Mouse (Mus musculus): ENCODE data around the gene Esd.

Gene Esd

GRCm38 (mm10) chr14:74794931-74795330, 62.8 kb downstream of the Esd start:
- DNase-seq (ENCODE audit: low spot score in 2 of 2), result no peak

GRCm38 (mm10) chr14:74797386-74798062, 65.4 kb downstream of the Esd start:
- DNase-seq (ENCODE audit: low spot score in 2 of 2), result no peak

DNA sequence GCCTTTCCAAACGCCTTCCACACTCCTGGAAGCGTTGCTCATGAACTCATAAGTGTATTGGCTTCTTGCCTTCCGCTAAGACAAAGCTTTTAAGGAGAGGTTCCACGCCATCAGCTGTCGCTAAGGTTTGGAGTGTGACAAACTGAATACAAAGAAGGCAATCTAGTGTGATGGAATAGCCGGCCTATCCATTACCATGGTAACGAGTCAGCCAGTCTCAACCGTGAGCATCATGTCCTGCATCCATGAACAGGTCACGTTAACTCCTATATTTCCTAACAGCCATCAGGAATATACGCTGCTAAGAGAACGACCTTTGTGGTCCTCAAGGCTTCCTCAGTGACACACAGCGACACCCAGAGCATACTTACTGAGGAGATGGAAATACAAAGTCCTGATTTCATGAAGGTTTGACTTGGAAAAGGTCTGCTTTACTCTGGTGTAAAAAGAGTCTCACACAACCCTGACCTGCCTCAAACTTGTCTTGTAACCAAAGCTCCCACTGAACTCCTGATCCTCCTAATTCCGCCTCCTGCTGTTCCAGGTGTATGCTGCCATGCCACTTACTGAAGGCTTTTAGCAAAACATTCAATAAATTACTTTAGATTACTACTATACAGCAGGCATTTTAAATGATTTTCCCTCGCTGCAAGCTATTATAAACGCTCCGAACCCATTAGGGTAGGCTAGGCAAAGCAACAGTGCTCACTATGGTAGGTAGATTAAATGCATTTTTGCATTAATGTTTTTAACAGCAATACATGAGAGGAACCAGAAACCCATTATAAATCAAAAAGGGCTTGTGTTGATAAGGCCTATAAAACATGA, 66.2 kb downstream of the Esd start:
- DNase-seq (ENCODE audit: low spot score in 2 of 2), result no peak
